Mouse (Mus musculus) cerebellum, adult 2 months (tissue): Measurements from ENCODE around the gene Sf3a3. TPM values are rescaled to one million over a fixed set of nuclear protein-coding genes. Genes with fewer than 3 reads are reported as not detected.

Experiments
- DNase-seq, 2 experiments: peaks; one replicate each; pipeline ENCODE4 v3.0.0; 2021
- H3K27ac ChIP-seq: fragments of 200-500 bp; 2 replicates; pipeline ENCODE4 v1.5.1; 2012; ENCODE audit warnings: low read length, control low read depth, inconsistent platforms; ENCODE audit not compliant: insufficient read depth
- H3K27me3 ChIP-seq: fragments of 200-500 bp; 2 replicates; pipeline ENCODE4 v1.6.1; 2012; ENCODE audit warnings: inconsistent platforms, mild to moderate bottlenecking, low read length, moderate library complexity; ENCODE audit not compliant: control insufficient read depth, insufficient read depth
- H3K4me1 ChIP-seq: fragments of 200-500 bp; 2 replicates; pipeline ENCODE4 v1.6.1; 2011; ENCODE audit warnings: low read length; ENCODE audit not compliant: control insufficient read depth, insufficient read depth
- H3K4me3 ChIP-seq: fragments of 200-500 bp; replicated peaks from 2 replicates; pipeline ENCODE3; 2011; ENCODE audit warnings: mild to moderate bottlenecking, low read depth, low read length, control low read depth; ENCODE audit not compliant: insufficient read depth
- CTCF ChIP-seq: fragments of 200-500 bp; IDR thresholded peaks from 2 replicates; pipeline ENCODE4 v1.5.1; 2011; ENCODE audit warnings: low read depth, mild to moderate bottlenecking, control low read depth, low read length, moderate library complexity, borderline replicate concordance; ENCODE audit not compliant: insufficient read depth
- POLR2A ChIP-seq: fragments of 200-500 bp; IDR thresholded peaks from 2 replicates; pipeline ENCODE4 v1.6.1; 2011; ENCODE audit warnings: low read length, control low read depth, borderline replicate concordance; ENCODE audit not compliant: insufficient read depth
- WGBS: fragments of 180-500 bp; shearing (Covaris S2); methylation state at CpG from one replicate; pipeline ENCODE4 v1.1.7; 2018; 5-methylcytosine and 5-hydroxymethylcytosine counted together
- polyA plus RNA-seq: library from polyadenylated mRNA; depleted of rRNA; stranded (reverse); fragments of >200 nt; gene quantifications from 2 replicates; pipeline ENCODE4 v1.2.3, GENCODE M21; 2012

Sf3a3 gene
- polyA plus RNA-seq, 1 experiment: 40.5 TPM

DNA sequence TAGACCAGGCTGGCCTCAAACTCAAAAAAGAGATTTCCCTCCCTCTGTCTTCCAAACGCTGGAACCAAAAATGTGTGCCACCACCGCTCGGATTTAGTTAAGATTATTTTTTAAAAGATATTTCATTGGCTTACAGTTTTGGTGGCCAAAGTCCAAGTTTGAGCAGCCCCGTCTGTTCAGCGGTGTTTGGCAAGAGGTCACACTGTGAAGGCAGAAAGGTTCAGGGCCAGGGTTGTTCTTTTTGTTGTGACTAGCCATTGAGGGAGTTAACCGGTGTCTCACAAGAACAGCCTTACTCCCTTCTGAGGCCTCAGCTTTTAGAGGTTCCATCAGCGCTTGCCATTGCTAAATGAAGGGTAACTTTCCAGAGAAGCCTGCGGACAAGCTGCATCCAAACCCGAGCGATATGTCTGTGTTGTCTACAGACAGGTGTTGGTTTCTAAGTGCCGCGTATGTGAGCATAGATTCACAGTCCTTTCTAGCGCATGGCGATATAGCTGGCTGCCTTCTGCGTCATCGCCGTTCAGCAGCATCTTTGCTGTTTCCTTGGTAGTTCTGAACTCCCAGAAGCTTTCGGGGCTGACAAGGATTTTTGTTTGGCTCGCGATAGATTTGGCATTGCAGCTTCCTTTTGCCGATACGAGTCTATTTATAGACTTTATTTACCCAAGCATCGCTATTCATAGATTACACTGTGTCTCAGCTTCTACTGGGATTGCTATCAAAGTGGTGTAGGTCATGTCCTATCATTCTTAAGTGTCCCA lies 51.4 kb downstream of the Sf3a3 start:
- Histone ChIP-seq H3K4me1 (peaks cover 26% of the 10 kb centered on the region), H3K27me3 (no peaks in the 10 kb centered on the region), H3K4me3 (peak overlapping the region; percentile 31), H3K27ac (peak overlapping the region; percentile 17)
- peak; percentile 40 to 52 for DNase-seq
- TF ChIP-seq POLR2A (no peak), CTCF (no peak)
- 17% methylated on average over 23 of the region's 23 CpGs for WGBS

DNA sequence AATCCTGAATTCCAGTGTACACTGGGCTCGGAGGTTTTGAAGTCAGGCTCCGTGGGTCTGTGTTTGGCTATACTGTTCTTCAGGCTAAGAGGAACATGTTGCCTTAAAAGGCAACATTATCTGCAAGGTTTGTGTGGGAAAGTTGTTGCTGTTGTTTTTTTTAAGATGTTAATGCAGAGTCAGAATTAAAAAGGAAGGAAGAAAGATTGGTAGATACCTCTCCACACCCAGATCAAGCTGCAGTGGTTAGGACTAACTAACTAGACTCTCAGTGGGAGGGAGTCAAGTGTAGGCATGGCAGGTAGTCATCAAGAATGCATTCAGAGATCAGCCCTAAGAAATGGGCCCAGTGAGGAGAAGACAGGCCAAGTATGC lies 52.0 kb downstream of the Sf3a3 start:
- peaks cover 29% of the 10 kb centered on the region for H3K4me1 ChIP-seq
- peak overlapping the region; percentile 17; the same call in 1 of the 2 replicates for H3K27ac ChIP-seq
- 58% methylated on average over 2 of the region's 2 CpGs for WGBS
- DNase-seq: no peak
- H3K4me3 ChIP-seq: no peak overlapping the region
- TF ChIP-seq CTCF (no peak), POLR2A (no peak)
- no peaks in the 10 kb centered on the region for H3K27me3 ChIP-seq

DNA sequence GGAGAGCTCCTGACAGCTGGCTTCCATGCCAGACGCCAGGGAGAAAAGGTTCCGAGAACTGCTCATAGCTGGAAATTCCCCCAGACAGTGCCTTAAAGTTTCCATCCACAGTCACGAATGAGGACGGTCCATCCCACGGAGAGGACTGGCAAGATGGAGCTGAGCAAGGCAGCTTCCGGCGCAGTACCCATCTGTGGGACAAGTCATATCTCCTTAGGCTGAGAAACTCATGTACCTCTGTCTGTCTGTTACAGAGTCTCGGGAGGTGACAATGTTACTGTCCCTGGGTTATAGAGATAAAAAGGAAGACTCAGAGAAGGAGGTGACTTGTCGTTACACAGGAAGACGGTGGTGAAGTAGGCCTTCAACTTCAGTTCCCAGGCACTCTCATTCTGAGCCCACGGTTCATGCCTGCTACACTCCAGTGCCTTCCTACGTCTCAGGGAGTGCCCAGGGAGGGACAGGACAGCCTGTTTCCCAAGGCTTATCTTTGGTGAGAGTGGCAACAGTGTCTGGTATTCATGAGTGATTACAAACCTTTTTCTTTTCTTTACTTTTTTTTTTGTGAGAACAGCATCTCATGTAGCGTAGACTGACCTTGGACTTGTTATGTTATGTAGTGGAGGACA lies 54.5 kb downstream of the Sf3a3 start:
- Histone ChIP-seq H3K4me1 (peaks cover 29% of the 10 kb centered on the region), H3K4me3 (no peak overlapping the region), H3K27me3 (no peaks in the 10 kb centered on the region), H3K27ac (no peak overlapping the region)
- 86% methylated on average over 13 of the region's 13 CpGs for WGBS
- no peak for DNase-seq
- no peak for TF ChIP-seq CTCF
- no peak for TF ChIP-seq POLR2A

DNA sequence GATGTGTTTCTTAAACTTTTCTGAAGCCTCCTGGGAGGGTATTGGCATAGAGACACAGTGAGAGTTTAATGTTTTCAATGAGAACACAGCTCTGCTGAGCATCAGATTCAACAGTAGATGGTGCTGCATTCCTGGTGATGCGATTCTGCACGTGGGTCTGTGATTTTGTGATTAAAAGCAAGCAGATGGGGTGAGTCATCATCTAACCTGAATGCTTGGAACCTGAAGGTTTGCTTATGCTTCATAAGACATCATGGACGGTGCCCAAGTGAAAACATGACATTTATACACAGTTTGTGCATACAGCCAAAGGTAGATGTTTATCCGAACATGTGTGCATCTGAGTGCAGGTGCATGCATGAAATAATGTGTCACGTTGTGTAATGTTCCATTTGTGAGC lies 56.0 kb downstream of the Sf3a3 start:
- no peak for TF ChIP-seq POLR2A
- TF ChIP-seq CTCF: peak; percentile 61
- 13% methylated on average over 5 of the region's 5 CpGs for WGBS
- Histone ChIP-seq H3K27me3 (no peaks in the 10 kb centered on the region), H3K4me1 (peaks cover 24% of the 10 kb centered on the region), H3K4me3 (no peak overlapping the region), H3K27ac (peak overlapping the region; percentile 79)
- peak; percentile 60 to 87 for DNase-seq

DNA sequence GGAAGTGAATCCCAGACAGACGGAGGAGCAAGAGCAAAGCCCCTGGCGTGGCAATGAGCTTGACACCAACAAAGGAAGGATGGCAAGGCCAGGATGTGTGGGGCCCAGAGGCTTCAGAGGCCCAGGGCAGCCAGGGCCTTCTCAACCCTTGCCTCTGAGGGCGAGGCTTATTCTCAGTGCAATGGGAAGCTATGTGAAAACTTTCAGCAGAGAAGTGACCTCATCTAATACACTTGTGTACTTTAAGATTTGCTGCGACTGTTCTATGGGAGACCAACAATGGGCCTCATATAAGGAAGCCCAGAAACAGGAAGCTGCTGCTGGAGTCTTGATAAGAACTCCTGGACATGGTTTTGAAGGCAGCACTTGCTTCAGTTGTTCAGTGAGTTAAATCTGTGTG lies 57.5 kb downstream of the Sf3a3 start:
- TF ChIP-seq POLR2A (no peak), CTCF (no peak)
- H3K27me3 ChIP-seq: no peaks in the 10 kb centered on the region
- peak overlapping the region; percentile 42; the same call in 1 of the 2 replicates for H3K27ac ChIP-seq
- H3K4me1 ChIP-seq: peaks cover 15% of the 10 kb centered on the region
- 68% methylated on average over 4 of the region's 4 CpGs for WGBS
- no peak for DNase-seq
- H3K4me3 ChIP-seq: no peak overlapping the region

DNA sequence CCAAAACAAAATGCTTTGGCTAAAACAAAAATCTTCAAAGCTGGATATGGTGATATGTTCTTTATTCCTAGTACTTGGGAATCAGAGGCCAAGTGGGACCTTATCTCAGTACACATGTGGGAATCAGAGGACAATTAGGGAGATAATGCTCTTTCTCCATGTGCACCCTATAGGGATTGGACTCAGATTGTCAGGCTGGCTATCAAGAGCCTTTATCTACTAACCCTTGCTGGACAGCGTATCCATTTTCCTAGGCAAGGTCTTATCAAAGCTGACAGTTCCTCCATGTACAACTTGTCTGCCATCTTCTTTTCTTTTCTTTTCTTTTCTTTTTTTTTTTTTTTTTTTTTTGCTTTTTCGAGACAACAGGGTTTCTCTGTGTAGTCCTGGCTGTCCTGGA lies 58.9 kb downstream of the Sf3a3 start:
- H3K4me3 ChIP-seq: no peak overlapping the region
- H3K27me3 ChIP-seq: no peaks in the 10 kb centered on the region
- no peak for TF ChIP-seq POLR2A
- TF ChIP-seq CTCF: no peak
- 80% methylated on average over 2 of the region's 2 CpGs for WGBS
- H3K4me1 ChIP-seq: peaks cover 10% of the 10 kb centered on the region; the same call in 1 of the 2 replicates
- no peak for DNase-seq
- no peak overlapping the region for H3K27ac ChIP-seq

DNA sequence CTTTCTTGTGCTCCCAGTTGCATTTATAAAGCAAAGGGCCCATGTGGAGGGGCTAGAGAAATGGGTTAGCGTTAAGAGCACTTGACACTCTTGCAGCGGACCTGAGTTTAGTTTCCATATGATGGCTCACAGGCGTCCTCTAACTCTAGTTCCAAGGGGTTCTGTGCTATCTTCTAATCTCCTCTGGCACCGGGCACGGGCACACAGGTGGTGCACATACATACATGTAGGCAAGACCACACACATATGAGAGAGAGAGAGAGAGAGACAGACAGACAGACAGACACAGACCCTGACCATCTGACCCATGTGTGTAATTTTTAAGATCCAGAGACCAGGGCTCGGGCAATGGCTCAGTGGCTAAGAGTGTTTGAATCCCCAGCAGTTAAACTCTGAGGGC lies 59.4 kb downstream of the Sf3a3 start:
- Histone ChIP-seq H3K27ac (no peak overlapping the region), H3K4me1 (peaks cover 10% of the 10 kb centered on the region; the same call in 1 of the 2 replicates), H3K4me3 (no peak overlapping the region), H3K27me3 (no peaks in the 10 kb centered on the region)
- WGBS: 96% methylated on average over 6 of the region's 6 CpGs
- TF ChIP-seq POLR2A (no peak), CTCF (no peak)
- DNase-seq: no peak

DNA sequence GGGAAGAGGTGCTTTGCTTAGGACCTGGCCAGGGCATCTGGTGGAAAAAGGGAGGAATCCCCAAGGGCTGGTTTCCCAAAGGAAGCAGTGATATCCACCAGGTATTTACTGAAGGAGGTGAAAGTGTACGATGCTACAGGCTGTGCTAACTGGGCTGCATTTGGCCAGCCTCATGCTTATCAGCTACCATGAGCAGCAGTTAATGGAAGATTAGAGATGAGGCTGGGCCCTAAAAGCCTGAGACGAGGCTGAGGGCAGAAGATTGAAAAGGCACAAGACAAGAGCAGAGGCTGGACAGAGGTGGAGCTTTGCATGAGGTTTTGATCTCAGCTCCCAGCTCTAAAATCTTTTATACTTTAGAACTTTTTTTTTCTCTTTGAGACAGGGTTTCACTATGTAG lies 59.9 kb downstream of the Sf3a3 start:
- H3K4me1 ChIP-seq: peaks cover 10% of the 10 kb centered on the region; the same call in 1 of the 2 replicates
- 78% methylated on average over 2 of the region's 2 CpGs for WGBS
- DNase-seq: no peak
- H3K27ac ChIP-seq: no peak overlapping the region
- H3K27me3 ChIP-seq: no peaks in the 10 kb centered on the region
- H3K4me3 ChIP-seq: no peak overlapping the region
- TF ChIP-seq CTCF (no peak), POLR2A (no peak)
